Mouse (Mus musculus): ENCODE measurements around the gene Zfp518b. TPM values are rescaled to one million over a fixed set of nuclear protein-coding genes. Genes with fewer than 3 reads are reported as not detected.

The Zfp518b gene
- polyA plus RNA-seq, 1 experiment from 2014 or later, result 44.6 TPM

DNA sequence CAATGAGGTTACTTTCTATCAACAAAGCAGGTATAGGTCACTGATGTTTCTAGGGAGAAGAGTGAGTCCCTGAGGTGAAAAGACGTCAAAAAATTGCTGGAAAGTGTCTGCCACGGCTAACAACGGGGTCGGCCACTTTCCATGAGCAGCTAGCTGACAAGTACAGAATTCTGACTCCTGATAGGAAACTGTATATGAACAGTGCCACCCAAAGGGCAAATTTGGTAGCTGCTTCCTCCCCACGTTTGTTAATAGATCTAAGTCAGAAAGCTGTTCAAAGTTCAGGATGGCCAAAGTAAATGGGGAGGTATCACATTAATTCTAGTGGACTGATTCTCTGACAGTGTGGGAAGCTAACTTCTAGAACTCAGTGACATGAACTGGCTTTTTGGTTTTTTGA lies 63.8 kb downstream of the Zfp518b start:
- Histone ChIP-seq H3K27ac (no peak overlapping the region), H3K27me3 (no peaks in the 10 kb centered on the region), H3K36me3 (no peaks in the 10 kb centered on the region), H3K9me3 (replicated peaks) (no peaks in the 10 kb centered on the region), H3K4me3 (no peak overlapping the region), H3K4me1 (no peaks in the 10 kb centered on the region), H3K4me2 (replicated peaks) (no peak overlapping the region), H3K9ac (no peak overlapping the region)
- WGBS, result 43% methylated on average over 5 of the region's 5 CpGs
- no peak for ATAC-seq (ENCODE audit: low FRiP score)

DNA sequence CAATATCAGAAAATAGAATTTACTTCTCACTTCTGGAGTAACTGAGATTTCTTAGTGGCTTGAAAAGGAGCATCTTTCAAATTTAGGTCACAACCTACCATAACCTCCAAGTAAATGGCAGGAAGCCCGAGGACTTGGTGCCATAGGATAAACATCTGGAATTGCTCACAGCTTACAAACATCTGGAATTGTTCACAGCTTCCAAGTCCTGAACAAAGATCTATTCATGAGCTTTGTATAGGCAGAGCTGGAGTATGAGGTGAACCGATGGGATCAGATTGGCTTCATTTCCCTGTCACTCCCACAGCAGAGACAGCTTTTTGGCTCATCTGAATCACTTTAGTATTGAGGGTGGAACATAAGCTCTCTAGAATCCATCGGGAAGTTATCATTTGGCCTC lies 65.7 kb downstream of the Zfp518b start:
- Histone ChIP-seq H3K27me3 (no peaks in the 10 kb centered on the region), H3K9ac (no peak overlapping the region), H3K4me2 (replicated peaks) (no peak overlapping the region), H3K27ac (no peak overlapping the region), H3K4me3 (no peak overlapping the region), H3K9me3 (replicated peaks) (no peaks in the 10 kb centered on the region), H3K36me3 (no peaks in the 10 kb centered on the region), H3K4me1 (no peaks in the 10 kb centered on the region)
- 63% methylated on average over 3 of the region's 3 CpGs for WGBS
- ATAC-seq (ENCODE audit: low FRiP score), result no peak

Other genes with a start within 250 kb of the Zfp518b start
- 0.15 and 0.61 TPM in 2 replicates for gene Slc2a9, start 181.7 kb downstream of the Zfp518b start, polyA plus RNA-seq (2016; fragmentation: Nextera tagmentation; extraction: Ambion mirVana)
- 160 and 167 TPM in 2 replicates for gene Wdr1, start 121.6 kb downstream of the Zfp518b start, polyA plus RNA-seq (2016; fragmentation: Nextera tagmentation; extraction: Ambion mirVana)
- 0.13 and 0.32 TPM in 2 replicates for gene Clnk, start 192.0 kb upstream of the Zfp518b start, polyA plus RNA-seq (2016; fragmentation: Nextera tagmentation; extraction: Ambion mirVana)

Measured in hindbrain, embryonic 12.5 days (tissue).